Mouse (Mus musculus): ENCODE data around the gene Btbd1. TPM values are rescaled to one million over a fixed set of nuclear protein-coding genes. Genes with fewer than 3 reads are reported as not detected.

The Btbd1 gene
- polyA plus RNA-seq, 1 experiment from 2014 or later = 52.7 TPM

GRCm38 (mm10) chr7:81789095-81789757 lies 40.0 kb downstream of the Btbd1 start, which contains the start of gene 3110040N11Rik:
TSS of gene 3110040N11Rik (minus strand) at chr7:81789478.
- Histone ChIP-seq H3K4me3 (ENCODE audit: low read depth, low read length) (peak within 1 kb of the TSS; percentile 77), H3K36me3 (ENCODE audit: control insufficient read depth, insufficient read depth, low read length) (peaks cover 9% of the 10 kb centered on the region), H3K27me3 (replicated peaks; ENCODE audit: control insufficient read depth, insufficient read depth, low read length) (no peaks in the 10 kb centered on the region), H3K27ac (ENCODE audit: low read depth, low read length) (peak within 1 kb of the TSS; percentile 97), H3K9me3 (ENCODE audit: control insufficient read depth, low read length) (no peaks in the 10 kb centered on the region), H3K4me2 (peak within 1 kb of the TSS; percentile 88), H3K4me1 (replicated peaks; ENCODE audit: control insufficient read depth, insufficient read depth, low read length) (peaks cover 5% of the 10 kb centered on the region), H3K9ac (ENCODE audit: low read depth, low read length) (peak within 1 kb of the TSS; percentile 78)
- ATAC-seq (replicated peaks; ENCODE audit: low FRiP score) = peak; percentile 95
- DNase-seq (ENCODE audit: low spot score) = peak; percentile 86
- WGBS = under 1% methylated on average over 38 of the region's 38 CpGs

- peak overlapping the region; percentile 97 for H3K27ac ChIP-seq (ENCODE audit: low read depth, low read length)
- H3K4me1 ChIP-seq (replicated peaks; ENCODE audit: control insufficient read depth, insufficient read depth, low read length) = peaks cover 5% of the 10 kb centered on the region
- ATAC-seq (replicated peaks; ENCODE audit: low FRiP score) = peak; percentile 53
- H3K4me2 ChIP-seq = peak overlapping the region; percentile 88
- H3K9me3 ChIP-seq (ENCODE audit: control insufficient read depth, low read length) = no peaks in the 10 kb centered on the region
- peaks cover 9% of the 10 kb centered on the region for H3K36me3 ChIP-seq (ENCODE audit: control insufficient read depth, insufficient read depth, low read length)
- DNase-seq (ENCODE audit: low spot score) = no peak
- H3K4me3 ChIP-seq (ENCODE audit: low read depth, low read length) = peak overlapping the region; percentile 77
- 3% methylated on average over 5 of the region's 5 CpGs for WGBS
- peak overlapping the region; percentile 78 for H3K9ac ChIP-seq (ENCODE audit: low read depth, low read length)
- H3K27me3 ChIP-seq (replicated peaks; ENCODE audit: control insufficient read depth, insufficient read depth, low read length) = no peaks in the 10 kb centered on the region
These were observed 40.7 kb downstream of the Btbd1 start for GRCm38 (mm10) chr7:81788536-81788935.

- no peak for DNase-seq (ENCODE audit: low spot score)
- peaks cover 22% of the 10 kb centered on the region for H3K36me3 ChIP-seq (ENCODE audit: control insufficient read depth, insufficient read depth, low read length)
- H3K4me3 ChIP-seq (ENCODE audit: low read depth, low read length) = no peak overlapping the region
- no peak overlapping the region for H3K4me2 ChIP-seq
- H3K27me3 ChIP-seq (replicated peaks; ENCODE audit: control insufficient read depth, insufficient read depth, low read length) = no peaks in the 10 kb centered on the region
- 77% methylated on average over 10 of the region's 10 CpGs for WGBS
- no peak overlapping the region for H3K9ac ChIP-seq (ENCODE audit: low read depth, low read length)
- no peak overlapping the region for H3K27ac ChIP-seq (ENCODE audit: low read depth, low read length)
- H3K9me3 ChIP-seq (ENCODE audit: control insufficient read depth, low read length) = no peaks in the 10 kb centered on the region
- ATAC-seq (replicated peaks; ENCODE audit: low FRiP score) = no peak
- H3K4me1 ChIP-seq (replicated peaks; ENCODE audit: control insufficient read depth, insufficient read depth, low read length) = no peaks in the 10 kb centered on the region
These were observed 51.5 kb downstream of the Btbd1 start for GRCm38 (mm10) chr7:81777667-81778218.

- ATAC-seq (replicated peaks; ENCODE audit: low FRiP score) (no peak), DNase-seq (ENCODE audit: low spot score) (no peak)
- Histone ChIP-seq H3K4me2 (no peak overlapping the region), H3K27me3 (replicated peaks; ENCODE audit: control insufficient read depth, insufficient read depth, low read length) (no peaks in the 10 kb centered on the region), H3K4me1 (replicated peaks; ENCODE audit: control insufficient read depth, insufficient read depth, low read length) (no peaks in the 10 kb centered on the region), H3K9ac (ENCODE audit: low read depth, low read length) (no peak overlapping the region), H3K36me3 (ENCODE audit: control insufficient read depth, insufficient read depth, low read length) (peaks cover 5% of the 10 kb centered on the region), H3K9me3 (ENCODE audit: control insufficient read depth, low read length) (no peaks in the 10 kb centered on the region), H3K4me3 (ENCODE audit: low read depth, low read length) (no peak overlapping the region), H3K27ac (ENCODE audit: low read depth, low read length) (no peak overlapping the region)
- WGBS = 78% methylated on average over 5 of the region's 5 CpGs
These were observed 53.9 kb downstream of the Btbd1 start for GRCm38 (mm10) chr7:81775325-81775724.

- Histone ChIP-seq H3K4me1 (replicated peaks; ENCODE audit: control insufficient read depth, insufficient read depth, low read length) (no peaks in the 10 kb centered on the region), H3K9me3 (ENCODE audit: control insufficient read depth, low read length) (no peaks in the 10 kb centered on the region), H3K4me3 (ENCODE audit: low read depth, low read length) (no peak overlapping the region), H3K27ac (ENCODE audit: low read depth, low read length) (no peak overlapping the region), H3K9ac (ENCODE audit: low read depth, low read length) (no peak overlapping the region), H3K36me3 (ENCODE audit: control insufficient read depth, insufficient read depth, low read length) (no peaks in the 10 kb centered on the region), H3K27me3 (replicated peaks; ENCODE audit: control insufficient read depth, insufficient read depth, low read length) (no peaks in the 10 kb centered on the region), H3K4me2 (no peak overlapping the region)
- WGBS = 64% methylated on average over 10 of the region's 10 CpGs
- no peak for DNase-seq (ENCODE audit: low spot score)
- no peak for ATAC-seq (replicated peaks; ENCODE audit: low FRiP score)
These were observed 56.3 kb downstream of the Btbd1 start for GRCm38 (mm10) chr7:81772786-81773539.

- peak overlapping the region; percentile 78 for H3K9ac ChIP-seq (ENCODE audit: low read depth, low read length)
- under 1% methylated on average over 60 of the region's 60 CpGs for WGBS
- no peaks in the 10 kb centered on the region for H3K9me3 ChIP-seq (ENCODE audit: control insufficient read depth, low read length)
- H3K4me1 ChIP-seq (replicated peaks; ENCODE audit: control insufficient read depth, insufficient read depth, low read length) = peaks cover 3% of the 10 kb centered on the region
- DNase-seq (ENCODE audit: low spot score) (no peak), ATAC-seq (replicated peaks; ENCODE audit: low FRiP score) (peak; percentile 62)
- no peaks in the 10 kb centered on the region for H3K27me3 ChIP-seq (replicated peaks; ENCODE audit: control insufficient read depth, insufficient read depth, low read length)
- peak overlapping the region; percentile 74 for H3K4me3 ChIP-seq (ENCODE audit: low read depth, low read length)
- no peaks in the 10 kb centered on the region for H3K36me3 ChIP-seq (ENCODE audit: control insufficient read depth, insufficient read depth, low read length)
- H3K27ac ChIP-seq (ENCODE audit: low read depth, low read length) = peak overlapping the region; percentile 51
- peak overlapping the region; percentile 90 for H3K4me2 ChIP-seq
These were observed 66.0 kb downstream of the Btbd1 start for GRCm38 (mm10) chr7:81763110-81763845.

- WGBS = under 1% methylated on average over 56 of the region's 56 CpGs
These were observed 66.8 kb downstream of the Btbd1 start, which contains the start of gene Ramac for GRCm38 (mm10) chr7:81762180-81763109. TSS of gene Ramac (plus strand) at chr7:81762925.

More at GRCm38 (mm10) chr7:81762180-81763109, 66.8 kb downstream of the Btbd1 start, which contains the start of gene Ramac:
- peak within 1 kb of the TSS; percentile 62 for H3K27ac ChIP-seq (ENCODE audit: low read depth, low read length)
- peak within 1 kb of the TSS; percentile 74 for H3K4me3 ChIP-seq (ENCODE audit: low read depth, low read length)
- peaks cover 3% of the 10 kb centered on the region for H3K4me1 ChIP-seq (replicated peaks; ENCODE audit: control insufficient read depth, insufficient read depth, low read length)
- H3K36me3 ChIP-seq (ENCODE audit: control insufficient read depth, insufficient read depth, low read length) = no peaks in the 10 kb centered on the region
- H3K9me3 ChIP-seq (ENCODE audit: control insufficient read depth, low read length) = no peaks in the 10 kb centered on the region
- H3K9ac ChIP-seq (ENCODE audit: low read depth, low read length) = peak within 1 kb of the TSS; percentile 78
- peak within 1 kb of the TSS; percentile 90 for H3K4me2 ChIP-seq
- DNase-seq (ENCODE audit: low spot score) = peak; percentile 96
- no peaks in the 10 kb centered on the region for H3K27me3 ChIP-seq (replicated peaks; ENCODE audit: control insufficient read depth, insufficient read depth, low read length)
- ATAC-seq (replicated peaks; ENCODE audit: low FRiP score) = peak; percentile 94
